Mouse (Mus musculus): Measurements from ENCODE around the gene Pam.

Gene Pam

GRCm38 (mm10) chr1:98095246-98095990 is at the start of gene Pam:
Pam (minus strand) TSS chr1:98095646.
- DNase-seq (ENCODE audit: low read depth, low spot score) = peak; percentile 33

GRCm38 (mm10) chr1:98144845-98145244 is 49.4 kb upstream of the Pam start:
- no peak for DNase-seq (ENCODE audit: low read depth, low spot score)

- DNase-seq (ENCODE audit: low read depth, low spot score) = no peak
Measured at GRCm38 (mm10) chr1:98131244-98131643, 35.8 kb upstream of the Pam start.

- DNase-seq (ENCODE audit: low read depth, low spot score) = no peak
Measured at GRCm38 (mm10) chr1:98129561-98130347, 34.3 kb upstream of the Pam start.

- no peak for DNase-seq (ENCODE audit: low read depth, low spot score)
Measured at GRCm38 (mm10) chr1:98129111-98129510, 33.7 kb upstream of the Pam start.

- no peak for DNase-seq (ENCODE audit: low read depth, low spot score)
Measured at GRCm38 (mm10) chr1:98128338-98129096, 33.1 kb upstream of the Pam start.

GRCm38 (mm10) chr1:98126268-98126667 is 30.8 kb upstream of the Pam start:
- DNase-seq (ENCODE audit: low read depth, low spot score) = no peak

- DNase-seq (ENCODE audit: low read depth, low spot score) = no peak
Measured at GRCm38 (mm10) chr1:98124727-98125126, 29.3 kb upstream of the Pam start.

- DNase-seq (ENCODE audit: low read depth, low spot score) = no peak
Measured at GRCm38 (mm10) chr1:98119595-98119994, 24.1 kb upstream of the Pam start.

- no peak for DNase-seq (ENCODE audit: low read depth, low spot score)
Measured at GRCm38 (mm10) chr1:98107599-98107998, 12.2 kb upstream of the Pam start.

GRCm38 (mm10) chr1:98099441-98099840 is 4.0 kb upstream of the Pam start:
- DNase-seq (ENCODE audit: low read depth, low spot score) = no peak

- no peak for DNase-seq (ENCODE audit: low read depth, low spot score)
Measured at GRCm38 (mm10) chr1:98097957-98098729, 2.7 kb upstream of the Pam start.

GRCm38 (mm10) chr1:98096396-98096935 is 1.0 kb upstream of the Pam start:
- DNase-seq (ENCODE audit: low read depth, low spot score) = no peak

GRCm38 (mm10) chr1:98095991-98096330 is 515 bp upstream of the Pam start:
- no peak for DNase-seq (ENCODE audit: low read depth, low spot score)

- no peak for DNase-seq (ENCODE audit: low read depth, low spot score)
Measured at GRCm38 (mm10) chr1:98094811-98095245, 618 bp downstream of the Pam start.

- DNase-seq (ENCODE audit: low read depth, low spot score) = no peak
Measured at GRCm38 (mm10) chr1:98089336-98089975, 6.0 kb downstream of the Pam start.

GRCm38 (mm10) chr1:98086456-98086855 is 9.0 kb downstream of the Pam start:
- no peak for DNase-seq (ENCODE audit: low read depth, low spot score)

GRCm38 (mm10) chr1:98084596-98085274 is 10.7 kb downstream of the Pam start:
- no peak for DNase-seq (ENCODE audit: low read depth, low spot score)

- no peak for DNase-seq (ENCODE audit: low read depth, low spot score)
Measured at GRCm38 (mm10) chr1:98083508-98083907, 11.9 kb downstream of the Pam start.

GRCm38 (mm10) chr1:98082988-98083387 is 12.5 kb downstream of the Pam start:
- DNase-seq (ENCODE audit: low read depth, low spot score) = no peak

All from retina, adult 2 months (tissue).